Mouse (Mus musculus): Measurements from ENCODE around the gene Ccdc93.

The Ccdc93 gene

DNA sequence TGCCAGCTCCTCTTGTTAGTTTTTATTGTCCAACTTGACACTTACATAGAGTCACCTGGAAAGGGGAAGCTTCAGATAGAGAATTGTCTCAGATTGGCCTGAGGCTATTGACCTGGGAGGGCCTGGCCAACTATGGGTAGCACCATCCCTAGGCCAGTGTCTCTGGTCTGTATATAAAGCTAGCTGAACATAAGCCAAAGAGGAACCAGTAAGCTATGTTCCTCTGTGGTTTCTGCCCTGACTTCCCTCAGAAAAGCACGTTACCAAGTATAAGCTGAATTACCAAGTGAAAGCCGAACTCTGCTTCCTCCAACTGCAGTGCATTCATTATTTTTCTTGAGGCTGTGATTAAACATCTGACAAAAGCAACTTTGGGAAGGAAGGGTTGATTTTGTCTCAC is 77.9 kb downstream of the Ccdc93 start:
- in situ Hi-C loops (cut with MboI; ENCODE audit: unreplicated experiment in 2 of 2), result no loop called here

GRCm38 (mm10) chr1:121510420-121511140 is 79.7 kb downstream of the Ccdc93 start:
- in situ Hi-C loops (cut with MboI; ENCODE audit: unreplicated experiment in 2 of 2), result no loop called here

DNA sequence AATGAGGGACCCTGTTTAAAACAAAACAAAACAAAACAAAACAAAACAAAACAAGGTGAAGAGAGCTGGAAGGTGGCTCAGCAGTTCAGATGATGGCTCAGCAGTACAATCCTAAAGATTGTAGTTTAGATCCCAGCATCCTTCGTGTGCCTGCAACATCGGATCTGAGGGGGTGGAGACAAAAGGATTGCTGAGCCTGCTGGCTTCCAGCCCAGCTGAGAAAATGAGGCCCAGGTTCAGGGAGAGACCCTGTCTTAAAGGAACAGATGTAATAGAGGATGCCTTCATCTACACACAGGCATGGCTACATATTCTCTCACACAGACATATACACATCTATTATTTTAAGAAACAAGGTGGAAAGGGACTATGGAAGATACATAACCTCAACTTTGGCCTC is 80.3 kb downstream of the Ccdc93 start:
- in situ Hi-C loops (cut with MboI; ENCODE audit: unreplicated experiment in 2 of 2), result no loop called here

GRCm38 (mm10) chr1:121511966-121512365 is 81.1 kb downstream of the Ccdc93 start:
- in situ Hi-C loops (cut with MboI; ENCODE audit: unreplicated experiment in 2 of 2), result no loop called here

GRCm38 (mm10) chr1:121518609-121519008 is 87.8 kb downstream of the Ccdc93 start:
- in situ Hi-C loops (cut with MboI; ENCODE audit: unreplicated experiment in 2 of 2), result no loop called here

DNA sequence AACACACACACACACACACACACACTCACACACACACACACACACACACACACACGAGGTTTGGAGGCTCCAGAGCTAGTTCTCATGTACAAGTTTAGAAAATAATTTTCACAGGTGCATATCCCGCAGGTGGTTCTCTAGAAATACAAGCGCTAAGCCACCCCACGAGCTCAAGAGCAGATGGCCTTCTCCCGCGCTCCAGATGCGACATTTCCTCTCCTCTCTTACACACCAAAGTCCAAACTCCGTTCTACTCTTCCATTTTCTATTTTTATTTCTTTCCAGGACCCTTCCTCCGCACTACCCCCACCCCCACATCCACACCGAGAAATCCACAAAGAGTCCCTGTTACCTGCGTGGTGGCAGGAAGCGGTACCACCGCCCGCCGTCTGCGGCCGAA is 96.2 kb downstream of the Ccdc93 start:
- in situ Hi-C loops (cut with MboI; ENCODE audit: unreplicated experiment in 2 of 2), result no loop called here

GRCm38 (mm10) chr1:121527600-121528398 is 97.0 kb downstream of the Ccdc93 start:
- in situ Hi-C loops (cut with MboI; ENCODE audit: unreplicated experiment in 2 of 2), result no loop called here

DNA sequence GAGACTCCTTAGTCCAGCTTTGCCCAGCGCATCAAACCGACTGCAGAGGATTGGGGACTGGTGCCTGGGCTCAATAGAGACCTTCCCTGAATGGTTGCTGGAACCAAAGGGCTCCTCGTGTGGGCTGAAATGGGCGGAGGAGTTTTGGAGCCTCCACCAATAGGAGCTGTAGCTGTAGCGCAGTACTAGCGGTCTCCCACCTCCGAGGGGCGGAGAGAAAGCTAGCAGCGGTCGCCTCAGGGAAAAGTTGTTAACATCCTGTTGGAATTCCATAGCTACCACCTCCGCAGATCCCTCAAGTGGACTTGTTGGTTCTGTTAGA is 97.5 kb downstream of the Ccdc93 start, which contains the start of gene Htr5b:
Htr5b (minus strand) TSS at position 67 of the 322 bp plus-strand sequence.
- in situ Hi-C loops (cut with MboI; ENCODE audit: unreplicated experiment in 2 of 2), result no loop called here

GRCm38 (mm10) chr1:121529286-121529685 is 98.4 kb downstream of the Ccdc93 start:
- in situ Hi-C loops (cut with MboI; ENCODE audit: unreplicated experiment in 2 of 2), result no loop called here

- in situ Hi-C loops (cut with MboI; ENCODE audit: unreplicated experiment in 2 of 2), result no loop called here
Measured at GRCm38 (mm10) chr1:121531439-121531838, 100.6 kb downstream of the Ccdc93 start.

- in situ Hi-C loops (cut with MboI; ENCODE audit: unreplicated experiment in 2 of 2), result no loop called here
Measured at GRCm38 (mm10) chr1:121540361-121540760, 109.5 kb downstream of the Ccdc93 start.

- in situ Hi-C loops (cut with MboI; ENCODE audit: unreplicated experiment in 2 of 2), result no loop called here
Measured at GRCm38 (mm10) chr1:121546844-121547243, 116.0 kb downstream of the Ccdc93 start.

DNA sequence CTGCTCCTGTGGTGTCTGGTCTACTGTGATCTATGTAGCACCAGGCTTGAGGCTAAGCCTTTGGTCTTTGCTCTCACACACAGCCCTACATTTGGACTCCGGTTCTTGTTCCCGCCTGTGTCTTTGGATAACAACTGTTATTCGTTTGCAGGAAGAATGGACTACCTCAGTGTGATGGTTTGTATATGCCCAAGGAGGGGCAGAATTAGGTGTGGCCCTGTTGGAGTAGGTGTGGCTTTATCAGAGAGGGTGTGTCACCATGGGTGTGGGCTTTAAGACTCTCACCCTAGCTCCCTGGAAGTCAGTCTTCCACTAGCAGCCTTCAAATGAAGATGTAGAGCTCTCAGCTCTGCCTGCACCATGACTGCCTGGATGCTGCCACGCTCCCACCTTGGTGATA is 117.8 kb downstream of the Ccdc93 start:
- in situ Hi-C loops (cut with MboI; ENCODE audit: unreplicated experiment in 2 of 2), result no loop called here

DNA sequence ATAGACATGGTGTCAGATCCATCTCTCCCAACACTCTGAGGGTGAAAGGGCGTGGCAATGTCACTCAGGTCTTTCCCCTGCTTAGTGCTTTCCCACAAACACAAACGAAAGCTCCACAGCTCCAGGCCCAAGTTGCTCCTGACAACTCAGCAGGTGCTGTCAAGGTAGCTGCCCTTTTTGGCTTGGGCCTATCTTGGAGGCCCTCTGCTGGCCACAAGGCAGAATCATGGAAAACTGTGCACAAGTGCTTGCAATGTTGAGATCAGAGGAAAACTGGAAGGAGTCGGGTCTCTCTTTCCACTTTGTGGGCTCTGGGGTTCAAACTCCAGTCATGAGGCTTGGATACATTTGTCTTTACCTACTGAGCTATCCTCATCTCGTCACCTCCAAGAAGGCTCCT is 118.6 kb downstream of the Ccdc93 start:
- in situ Hi-C loops (cut with MboI; ENCODE audit: unreplicated experiment in 2 of 2), result no loop called here

DNA sequence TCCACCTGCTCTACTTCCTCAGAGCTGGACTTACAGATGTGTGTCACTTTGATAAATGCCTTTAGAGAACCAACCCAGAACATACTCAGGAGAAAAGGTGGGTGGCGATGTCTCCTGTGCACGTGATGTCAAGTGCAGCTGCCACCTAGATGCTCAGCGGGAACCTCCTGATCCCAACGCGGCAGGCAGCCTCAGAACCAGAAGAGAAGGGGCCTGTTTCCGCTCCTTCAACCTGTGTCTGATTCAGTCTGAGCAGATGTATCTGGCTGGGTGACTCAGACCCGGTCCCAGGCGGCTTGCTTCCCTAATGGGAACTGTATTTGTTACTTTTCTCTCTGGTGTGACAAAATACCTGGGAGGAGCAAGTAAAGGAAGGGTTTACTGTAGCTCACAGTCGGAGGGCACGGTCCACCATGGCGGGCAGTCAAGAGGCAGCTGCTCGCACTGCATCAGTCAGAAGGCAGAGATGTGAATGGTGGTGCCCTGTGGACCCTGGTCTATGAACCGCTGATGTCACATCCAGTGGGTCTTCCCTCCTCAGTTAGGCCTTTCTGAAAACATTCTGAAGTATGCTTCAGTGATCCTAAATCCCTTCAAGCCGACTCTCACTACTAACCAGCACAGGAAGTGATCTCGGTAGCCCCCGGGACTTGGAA is 120.1 kb downstream of the Ccdc93 start:
- in situ Hi-C loops (cut with MboI; ENCODE audit: unreplicated experiment in 2 of 2), result no loop called here

- in situ Hi-C loops (cut with MboI; ENCODE audit: unreplicated experiment in 2 of 2), result no loop called here
Measured at GRCm38 (mm10) chr1:121551457-121551835, 120.6 kb downstream of the Ccdc93 start.
